Mouse (Mus musculus) neural tube, embryonic 13.5 days (tissue): ENCODE data around the gene H2al1i. TPM values are rescaled to one million over a fixed set of nuclear protein-coding genes. Genes with fewer than 3 reads are reported as not detected.
"Not testable (repeated sequence)": the region's sequence is repeated elsewhere in the genome, so short reads cannot be mapped to it uniquely, and the experiment has no call there.

ENCODE experiments used
- ATAC-seq: fragments of 200-750 bp; cut with Nextera tagmentation; 2 replicates; pipeline ENCODE4 v1.8.0; 2017; ENCODE audit warnings: low read depth, mild to moderate bottlenecking, moderate TSS enrichment, moderate library complexity
- H3K27ac ChIP-seq: fragments of 300-500 bp; sonication (generic); replicated peaks from 2 replicates; pipeline ENCODE4 v1.5.1; 2015; ENCODE audit warnings: moderate library complexity, mild to moderate bottlenecking, inconsistent platforms
- H3K27me3 ChIP-seq: fragments of 300-500 bp; sonication (generic); 2 replicates; pipeline ENCODE4 v1.6.1; 2015; ENCODE audit warnings: mild to moderate bottlenecking, inconsistent platforms
- H3K36me3 ChIP-seq: fragments of 300-500 bp; sonication (generic); 2 replicates; pipeline ENCODE4 v1.6.1; 2015; ENCODE audit warnings: mild to moderate bottlenecking, inconsistent platforms
- H3K4me1 ChIP-seq: fragments of 300-500 bp; sonication (generic); replicated peaks from 2 replicates; pipeline ENCODE4 v1.6.1; 2015; ENCODE audit warnings: inconsistent platforms
- H3K4me2 ChIP-seq: fragments of 300-500 bp; sonication (generic); 2 replicates; pipeline ENCODE4 v1.6.1; 2015; ENCODE audit warnings: inconsistent platforms, mild to moderate bottlenecking, moderate library complexity
- H3K4me3 ChIP-seq: fragments of 300-500 bp; sonication (generic); 2 replicates; pipeline ENCODE4 v1.5.1; 2015; ENCODE audit warnings: mild to moderate bottlenecking, inconsistent platforms
- H3K9ac ChIP-seq: fragments of 300-500 bp; sonication (generic); 2 replicates; pipeline ENCODE4 v1.6.1; 2015; ENCODE audit warnings: moderate library complexity, mild to moderate bottlenecking, inconsistent platforms
- H3K9me3 ChIP-seq: fragments of 300-500 bp; sonication (generic); 2 replicates; pipeline ENCODE4 v1.6.1; 2016; ENCODE audit warnings: inconsistent platforms
- WGBS: fragments of 180-500 bp; shearing (Covaris S2); methylation state at CpG from one replicate; pipeline ENCODE4 v1.1.7; 2015; 5-methylcytosine and 5-hydroxymethylcytosine counted together
- polyA plus RNA-seq: library from polyadenylated mRNA; unstranded; fragments of >200 nt; fragmentation: Nextera tagmentation; extraction: Ambion mirVana; gene quantifications from 2 replicates; pipeline ENCODE4 v1.2.1, GENCODE M21; 2015

The H2al1i gene
- polyA plus RNA-seq, 1 experiment from 2014 or later = not detected

DNA sequence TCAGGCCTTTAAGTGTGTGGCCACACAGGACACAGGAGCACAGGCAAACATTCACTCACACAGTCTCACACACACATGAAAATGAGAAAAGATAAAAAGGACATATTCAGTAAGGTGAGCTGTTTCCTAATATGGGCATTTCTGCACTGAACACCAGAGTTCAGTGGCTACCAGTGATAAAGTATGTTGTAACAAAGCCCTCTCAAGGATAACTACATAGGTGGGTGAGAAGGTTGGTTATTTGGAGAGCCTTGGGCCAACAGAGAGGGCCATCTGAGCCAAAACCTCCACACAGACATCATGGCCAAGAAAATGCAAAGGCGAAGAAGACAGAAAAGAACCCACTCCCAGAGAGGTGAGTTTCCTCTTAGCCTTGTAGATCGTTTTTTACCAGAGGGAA lies 3.1 kb downstream of the H2al1i start, which contains the start of gene H2al1j:
Gene H2al1j (plus strand): TSS at position 301 of the 400 bp plus-strand sequence.
- H3K4me3 ChIP-seq, H3K27me3 ChIP-seq, H3K9me3 ChIP-seq, ATAC-seq, H3K4me2 ChIP-seq, H3K9ac ChIP-seq, H3K4me1 ChIP-seq, H3K27ac ChIP-seq, H3K36me3 ChIP-seq: not testable (repeated sequence)
- WGBS = 85% methylated on average over 2 of the region's 2 CpGs

DNA sequence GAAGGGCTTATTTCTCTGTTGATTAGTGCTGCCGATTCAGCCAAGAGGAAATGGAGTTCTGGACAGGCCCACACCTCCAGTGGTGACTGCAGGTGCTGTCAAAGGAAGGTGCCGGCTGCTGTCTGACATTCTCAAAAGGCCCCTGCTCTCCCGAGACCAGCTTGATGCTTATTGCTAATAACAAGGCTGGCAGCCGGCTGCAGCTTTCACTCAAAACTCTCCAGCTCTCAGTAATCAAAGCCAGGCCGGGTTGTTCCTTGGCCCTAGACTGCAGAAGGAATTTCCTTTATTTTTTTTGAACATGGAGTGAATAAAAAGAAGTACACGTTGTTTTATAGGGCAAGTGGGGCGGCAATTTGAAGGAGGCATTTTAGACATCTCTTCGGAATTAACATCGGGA lies 21.3 kb downstream of the H2al1i start:
- ATAC-seq = no peak
- WGBS = 63% methylated on average over 9 of the region's 9 CpGs
- Histone ChIP-seq H3K4me2 (no peak overlapping the region), H3K4me3 (no peak overlapping the region), H3K36me3 (no peaks in the 10 kb centered on the region), H3K27me3 (peaks cover 4% of the 10 kb centered on the region; the same call in 1 of the 2 replicates), H3K4me1 (no peaks in the 10 kb centered on the region), H3K27ac (no peak overlapping the region), H3K9ac (no peak overlapping the region), H3K9me3 (no peaks in the 10 kb centered on the region)

DNA sequence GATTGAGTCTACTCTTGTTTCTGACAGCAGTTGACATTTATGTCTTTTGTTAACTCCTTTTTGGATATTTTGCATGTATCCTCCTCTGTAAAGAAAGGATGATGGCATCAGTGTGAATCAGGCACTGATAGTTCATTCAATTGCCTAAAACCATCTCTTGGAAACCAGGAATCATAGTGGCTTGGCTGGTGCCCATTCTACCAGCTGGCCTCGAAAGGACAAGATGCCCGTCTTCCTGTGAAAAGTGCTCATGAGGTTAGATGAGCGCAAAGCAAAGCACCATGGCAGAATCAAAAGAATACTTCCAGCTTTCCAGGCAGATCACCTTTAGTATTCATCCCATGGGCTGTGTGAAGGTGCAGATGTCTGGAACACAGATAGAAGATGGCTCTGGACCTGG lies 22.3 kb downstream of the H2al1i start:
- ATAC-seq = no peak

DNA sequence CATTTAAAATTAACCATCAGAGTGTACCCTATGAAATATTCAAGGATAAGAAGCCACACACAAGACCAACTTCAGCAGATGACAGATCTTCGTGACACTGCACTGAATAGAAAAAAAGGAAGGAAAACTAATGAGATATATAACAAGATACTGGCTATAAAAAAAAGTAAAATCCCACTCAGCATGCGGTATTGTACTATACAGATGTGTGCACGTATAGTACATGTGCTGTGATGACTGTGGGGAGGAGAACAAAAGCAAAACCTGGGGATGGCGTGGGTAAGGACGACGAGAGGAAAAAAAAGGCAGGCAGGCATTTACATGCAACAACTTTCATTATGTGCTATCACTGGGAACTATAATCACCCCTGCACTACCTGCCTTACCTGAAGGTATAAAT lies 36.4 kb downstream of the H2al1i start:
- H3K27me3 ChIP-seq = peaks cover 7% of the 10 kb centered on the region; the same call in 1 of the 2 replicates
- H3K4me1 ChIP-seq = peaks cover 5% of the 10 kb centered on the region
- no peaks in the 10 kb centered on the region for H3K9me3 ChIP-seq
- no peaks in the 10 kb centered on the region for H3K36me3 ChIP-seq
- no peak overlapping the region for H3K27ac ChIP-seq
- 88% methylated on average over 6 of the region's 6 CpGs for WGBS
- H3K4me3 ChIP-seq = no peak overlapping the region
- H3K9ac ChIP-seq = no peak overlapping the region
- H3K4me2 ChIP-seq = no peak overlapping the region
- ATAC-seq = no peak

More for the DNA sequence above, 22.3 kb downstream of the H2al1i start:
- Histone ChIP-seq H3K4me2 (no peak overlapping the region), H3K36me3 (no peaks in the 10 kb centered on the region), H3K4me1 (no peaks in the 10 kb centered on the region), H3K27me3 (peaks cover 4% of the 10 kb centered on the region; the same call in 1 of the 2 replicates), H3K9ac (no peak overlapping the region), H3K27ac (no peak overlapping the region), H3K9me3 (no peaks in the 10 kb centered on the region), H3K4me3 (no peak overlapping the region)
- WGBS = 89% methylated on average over 3 of the region's 3 CpGs

DNA sequence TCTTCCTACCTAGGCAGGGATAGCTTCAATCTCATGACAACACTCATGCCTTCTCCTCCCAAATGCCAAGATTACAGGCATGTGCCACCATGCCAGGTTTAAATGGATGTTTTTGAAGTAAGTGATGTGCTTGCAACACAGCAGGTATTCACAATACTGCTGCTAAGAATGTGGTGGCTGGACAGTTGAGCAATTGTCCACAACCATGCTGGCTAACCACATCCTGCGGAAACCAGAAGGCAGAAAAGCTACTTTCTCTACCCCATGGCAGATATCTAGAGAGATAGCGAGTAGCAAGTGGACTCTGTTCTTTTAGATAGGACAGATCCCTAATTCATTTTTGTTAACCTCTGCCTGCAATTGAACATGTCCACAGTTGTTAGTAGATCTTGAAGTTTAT lies 36.8 kb downstream of the H2al1i start:
- Histone ChIP-seq H3K4me1 (peaks cover 5% of the 10 kb centered on the region), H3K27me3 (peaks cover 11% of the 10 kb centered on the region; the same call in 1 of the 2 replicates), H3K9ac (no peak overlapping the region), H3K27ac (no peak overlapping the region), H3K9me3 (no peaks in the 10 kb centered on the region), H3K4me3 (no peak overlapping the region), H3K4me2 (no peak overlapping the region), H3K36me3 (no peaks in the 10 kb centered on the region)
- no peak for ATAC-seq
- WGBS = 89% methylated on average over 2 of the region's 2 CpGs

DNA sequence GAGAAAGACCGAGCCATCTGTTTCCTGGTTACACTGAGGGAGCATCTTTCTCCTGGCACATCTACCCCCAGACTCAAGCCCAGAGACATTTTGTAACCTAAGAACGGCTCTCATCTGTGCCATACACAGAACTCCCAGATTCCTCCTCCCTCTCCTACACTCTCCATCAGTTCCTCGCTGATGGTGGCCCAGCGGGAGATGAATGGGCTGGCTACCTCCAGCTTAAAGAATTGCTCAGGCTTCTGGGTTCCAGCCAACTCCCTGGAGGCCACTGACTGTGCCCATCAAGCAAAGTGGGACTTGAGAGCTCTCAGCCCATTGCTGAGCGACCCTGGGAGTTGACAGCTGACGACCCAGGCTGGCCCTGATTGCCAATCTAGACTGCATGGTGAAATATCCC lies 39.4 kb downstream of the H2al1i start:
- Histone ChIP-seq H3K4me1 (peaks cover 5% of the 10 kb centered on the region), H3K27me3 (peaks cover 15% of the 10 kb centered on the region; the same call in 1 of the 2 replicates), H3K27ac (no peak overlapping the region), H3K9me3 (no peaks in the 10 kb centered on the region), H3K4me3 (no peak overlapping the region), H3K4me2 (no peak overlapping the region), H3K36me3 (no peaks in the 10 kb centered on the region), H3K9ac (no peak overlapping the region)
- 45% methylated on average over 6 of the region's 6 CpGs for WGBS
- ATAC-seq = no peak

DNA sequence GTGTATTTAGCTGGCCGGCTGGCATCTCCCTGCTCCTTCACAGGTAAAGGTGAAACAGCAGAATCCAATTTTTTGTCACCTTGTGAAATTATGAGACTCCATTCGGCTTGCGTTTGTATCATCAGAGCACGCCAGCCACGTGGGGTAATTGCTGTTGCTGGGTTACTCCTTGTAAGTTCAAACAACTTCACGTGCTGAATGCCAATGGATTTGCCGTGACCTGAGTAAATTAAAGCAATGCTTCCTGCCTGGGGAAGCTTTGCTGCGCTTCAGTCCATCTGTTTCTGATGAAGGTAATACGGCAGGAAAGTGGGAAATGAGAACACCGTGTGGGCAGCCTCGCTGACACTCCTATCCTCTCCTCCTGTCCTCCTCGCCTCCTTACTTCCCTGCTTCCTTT lies 40.7 kb downstream of the H2al1i start:
- no peaks in the 10 kb centered on the region for H3K36me3 ChIP-seq
- WGBS = 45% methylated on average over 12 of the region's 12 CpGs
- no peaks in the 10 kb centered on the region for H3K9me3 ChIP-seq
- H3K4me2 ChIP-seq = no peak overlapping the region
- no peak overlapping the region for H3K27ac ChIP-seq
- H3K27me3 ChIP-seq = peaks cover 15% of the 10 kb centered on the region; the same call in 1 of the 2 replicates
- no peak for ATAC-seq
- H3K4me3 ChIP-seq = no peak overlapping the region
- no peak overlapping the region for H3K9ac ChIP-seq
- peaks cover 5% of the 10 kb centered on the region for H3K4me1 ChIP-seq

Other genes with a start within 250 kb of the H2al1i start
- not detected in 2 replicates for gene H2al1a, start 25.4 kb upstream of the H2al1i start, polyA plus RNA-seq
- not detected in 2 replicates for gene H2al1b, start 22.2 kb upstream of the H2al1i start, polyA plus RNA-seq
- not detected in 2 replicates for gene H2al1c, start 19.0 kb upstream of the H2al1i start, polyA plus RNA-seq
- gene H2al1d, start 15.8 kb upstream of the H2al1i start, polyA plus RNA-seq = not detected in 2 replicates
- gene H2al1e, start 12.7 kb upstream of the H2al1i start, polyA plus RNA-seq = not detected in 2 replicates
- gene H2al1f, start 9.5 kb upstream of the H2al1i start, polyA plus RNA-seq = not detected in 2 replicates
- gene H2al1g, start 6.4 kb upstream of the H2al1i start, polyA plus RNA-seq = not detected in 2 replicates
- gene H2al1h, start 3.2 kb upstream of the H2al1i start, polyA plus RNA-seq = not detected in 2 replicates
- gene H2al1j, start 3.2 kb downstream of the H2al1i start, polyA plus RNA-seq = not detected in 2 replicates